Mouse (Mus musculus) C2C12 (cell line): Measurements from ENCODE around the gene Rcbtb2. TPM values are rescaled to one million over a fixed set of nuclear protein-coding genes. Genes with fewer than 3 reads are reported as not detected.
"Not testable (repeated sequence)": the region's sequence is repeated elsewhere in the genome, so short reads cannot be mapped to it uniquely, and the experiment has no call there.

Experiments
- H3K27me3 ChIP-seq: one replicate; pipeline ENCODE4 v1.6.1; 2011; ENCODE audit not compliant: control insufficient read depth, insufficient read depth, insufficient read length
- H3K36me3 ChIP-seq: one replicate; pipeline ENCODE4 v1.6.1; 2011; ENCODE audit not compliant: control insufficient read depth, insufficient read depth
- H3K4me3 ChIP-seq: one replicate; pipeline ENCODE4 v1.5.1; 2011; ENCODE audit warnings: mild to moderate bottlenecking, control low read depth; ENCODE audit not compliant: poor library complexity, insufficient read depth, severe bottlenecking
- H3K79me2 ChIP-seq: one replicate; pipeline ENCODE4 v1.6.1; 2011; ENCODE audit not compliant: control insufficient read depth, insufficient read depth
- H3K79me3 ChIP-seq: one replicate; pipeline ENCODE4 v1.6.1; 2011; ENCODE audit warnings: low read depth, control low read depth
- H3ac ChIP-seq: one replicate; pipeline ENCODE3; 2011; ENCODE audit warnings: low read depth; ENCODE audit not compliant: control insufficient read depth, insufficient read length
- CEBPB ChIP-seq: IDR thresholded peaks from one replicate; pipeline ENCODE4 v1.6.1; 2011; ENCODE audit warnings: low read depth, mild to moderate bottlenecking, control low read depth, moderate library complexity
- CTCF ChIP-seq: IDR thresholded peaks from one replicate; pipeline ENCODE4 v1.5.1; 2011; ENCODE audit not compliant: control insufficient read depth, insufficient read depth, insufficient read length
- FOSL1 ChIP-seq: IDR thresholded peaks from one replicate; pipeline ENCODE4 v1.8.0; 2011; ENCODE audit warnings: mild to moderate bottlenecking, low read length; ENCODE audit not compliant: poor library complexity, insufficient read depth, severe bottlenecking
- MAX ChIP-seq: IDR thresholded peaks from one replicate; pipeline ENCODE4 v1.6.1; 2011; ENCODE audit warnings: mild to moderate bottlenecking, control low read depth
- MYOD1 ChIP-seq: IDR thresholded peaks from one replicate; pipeline ENCODE4 v1.6.1; 2011; ENCODE audit warnings: low read depth; ENCODE audit not compliant: control insufficient read depth, insufficient read length
- MYOG ChIP-seq: IDR thresholded peaks from one replicate; pipeline ENCODE4 v1.6.1; 2011; ENCODE audit not compliant: control insufficient read depth, insufficient read length; ENCODE audit errors: extremely low read depth
- USF1 ChIP-seq: IDR thresholded peaks from one replicate; pipeline ENCODE4 v1.6.1; 2011; ENCODE audit warnings: low read depth, mild to moderate bottlenecking, control low read depth, moderate library complexity
- polyA plus RNA-seq: library from polyadenylated mRNA; unstranded; fragments of >200 nt; fragmentation: generic; extraction: Trizol; gene quantifications from one replicate; pipeline ENCODE4 v1.2.1, GENCODE M21; 2012; ENCODE audit warnings: missing spikeins

Rcbtb2 gene
- polyA plus RNA-seq, 1 experiment, result 16.1 TPM

- no peaks in the 10 kb centered on the region for H3K79me2 ChIP-seq
Observed at GRCm38 (mm10) chr14:73112186-73112840, 10.5 kb upstream of the Rcbtb2 start.

GRCm38 (mm10) chr14:73114952-73115351 lies 7.9 kb upstream of the Rcbtb2 start:
- not testable (repeated sequence) for H3K36me3 ChIP-seq, H3K79me3 ChIP-seq, H3K79me2 ChIP-seq, H3K27me3 ChIP-seq, H3ac ChIP-seq, H3K4me3 ChIP-seq

More at GRCm38 (mm10) chr14:73112186-73112840, 10.5 kb upstream of the Rcbtb2 start:
- Histone ChIP-seq H3K79me3 (no peaks in the 10 kb centered on the region), H3K4me3 (no peak overlapping the region), H3K36me3 (no peaks in the 10 kb centered on the region), H3K27me3 (no peaks in the 10 kb centered on the region), H3ac (no peak overlapping the region)
- no peak for TF ChIP-seq FOSL1
- TF ChIP-seq MYOD1, result no peak
- no peak for TF ChIP-seq CEBPB
- TF ChIP-seq CTCF, result no peak
- TF ChIP-seq USF1, result no peak
- TF ChIP-seq MAX, result no peak
- no peak for TF ChIP-seq MYOG

- TF ChIP-seq MAX (no peak), MYOD1 (no peak), CEBPB (no peak), FOSL1 (no peak), MYOG (no peak), CTCF (no peak), USF1 (no peak)
- H3K27me3 ChIP-seq, result no peaks in the 10 kb centered on the region
- H3K4me3 ChIP-seq, result no peak overlapping the region
- no peaks in the 10 kb centered on the region for H3K36me3 ChIP-seq
- H3ac ChIP-seq, result no peak overlapping the region
- no peaks in the 10 kb centered on the region for H3K79me3 ChIP-seq
- H3K79me2 ChIP-seq, result no peaks in the 10 kb centered on the region
Observed at GRCm38 (mm10) chr14:73116301-73116700, 6.5 kb upstream of the Rcbtb2 start.

GRCm38 (mm10) chr14:73116938-73117337 lies 5.9 kb upstream of the Rcbtb2 start:
- H3K79me2 ChIP-seq, result no peaks in the 10 kb centered on the region
- no peaks in the 10 kb centered on the region for H3K27me3 ChIP-seq
- H3K79me3 ChIP-seq, result no peaks in the 10 kb centered on the region
- no peak overlapping the region for H3K4me3 ChIP-seq
- no peak for TF ChIP-seq CEBPB
- TF ChIP-seq MAX, result no peak
- TF ChIP-seq USF1, result no peak
- TF ChIP-seq CTCF, result no peak
- no peak for TF ChIP-seq FOSL1
- no peak for TF ChIP-seq MYOG
- TF ChIP-seq MYOD1, result no peak
- H3K36me3 ChIP-seq, result no peaks in the 10 kb centered on the region
- H3ac ChIP-seq, result peak overlapping the region; percentile 35

- Histone ChIP-seq H3K79me2 (no peaks in the 10 kb centered on the region), H3K27me3 (no peaks in the 10 kb centered on the region), H3K79me3 (no peaks in the 10 kb centered on the region), H3ac (no peak overlapping the region), H3K4me3 (no peak overlapping the region), H3K36me3 (no peaks in the 10 kb centered on the region)
- TF ChIP-seq CEBPB (no peak), CTCF (no peak), MYOD1 (no peak), FOSL1 (no peak), USF1 (no peak), MYOG (no peak), MAX (no peak)
Observed at GRCm38 (mm10) chr14:73117411-73118392, 5.1 kb upstream of the Rcbtb2 start.
